In genomic region chr2:24918930-24919838, GRCm38 (mm10) we compare ENCODE assay signal across 8 mouse cellular contexts. TPM values are rescaled to one million over a fixed set of nuclear protein-coding genes. Genes with fewer than 3 reads are reported as not detected.
A peak's percentile ranks its signal among the peaks of the same experiment; 100 is the strongest.
DNase-seq lines count a peak whose midpoint lies in the region; ATAC-seq and TF ChIP-seq lines count a peak whose summit lies in the region.

Gene Ehmt1 (minus strand): TSS chr2:24919614.

- H3K27ac ChIP-seq in forebrain, embryonic 15.5 days (replicated peaks), result peak within 1 kb of the TSS; percentile 98

- WGBS in forebrain, embryonic 15.5 days, result under 1% methylated on average over 112 of the region's 112 CpGs
- WGBS in lung, adult 2 months, result 1% methylated on average over 108 of the region's 112 CpGs

- no peaks in the 10 kb centered on the region for H3K27me3 ChIP-seq in forebrain, embryonic 15.5 days

- intact Hi-C loops in heart, postnatal 25 days (cut with DNase I), result no loop called here

- no peaks in the 10 kb centered on the region for H3K9me3 ChIP-seq in forebrain, embryonic 15.5 days

- peak within 1 kb of the TSS; percentile 57 for H3K4me2 ChIP-seq in forebrain, embryonic 15.5 days (replicated peaks)

- H3K36me3 ChIP-seq in forebrain, embryonic 15.5 days, result no peaks in the 10 kb centered on the region

- peak; percentile 87 for DNase-seq in ES-CJ7 (ENCODE audit: low read depth, low spot score)
- peak; percentile 96 for DNase-seq in cerebellum, adult 11 months
- DNase-seq in heart, postnatal 25 days (ENCODE audit: low spot score), result peak; percentile 90
- peak; percentile 91 to 96 for DNase-seq in layer of hippocampus, adult 18-20 months (ENCODE audit: low spot score in 2 of 2)
- peak; percentile 90 for DNase-seq in lung, adult 2 months
- DNase-seq in thymus, adult 18-20 months, result peak; percentile 87 to 90

- ATAC-seq in forebrain, embryonic 15.5 days (replicated peaks), result peak; percentile 98
- peak; percentile 91 for ATAC-seq in neutrophil, adult 5-6 weeks (ENCODE audit: extremely low read depth, insufficient number of reproducible peaks, low FRiP score, poor library complexity, severe bottlenecking)

- TF ChIP-seq CTCF in lung, adult 2 months (IDR thresholded peaks at IDR 0.05; ENCODE audit: insufficient read depth, low read length), result no peak

- peaks cover 12% of the 10 kb centered on the region for H3K4me1 ChIP-seq in forebrain, embryonic 15.5 days
- peaks cover 5% of the 10 kb centered on the region; the same call in 1 of the 2 replicates for H3K4me1 ChIP-seq in lung, adult 2 months (ENCODE audit: control insufficient read depth, insufficient read depth, low read length)

- peak; percentile 86; the same call in 1 of the 2 replicates for TF ChIP-seq POLR2A in lung, adult 2 months (IDR thresholded peaks at IDR 0.05; ENCODE audit: borderline replicate concordance, extremely low read depth, low read depth, low read length)

- peak within 1 kb of the TSS; percentile 98 for H3K9ac ChIP-seq in forebrain, embryonic 15.5 days (replicated peaks)

- H3K4me3 ChIP-seq in forebrain, embryonic 15.5 days, result peak within 1 kb of the TSS; percentile 98
- peak within 1 kb of the TSS; percentile 97 for H3K4me3 ChIP-seq in lung, adult 2 months (replicated peaks; ENCODE audit: extremely low read depth, low read depth, low read length)

RNA-seq across cellular contexts. Expression of gene Ehmt1, which starts in this region (rescaled TPM):
- polyA plus RNA-seq in forebrain, embryonic 15.5 days (2015; fragmentation: Nextera tagmentation; extraction: Ambion mirVana), result 129 and 132 TPM in 2 replicates
- total RNA-seq in heart, postnatal 25 days (2021), result 10 to 100 TPM; 31.6 to 36.5 TPM
- 10 to 100 TPM; 53.3 to 58.8 TPM for total RNA-seq in layer of hippocampus, adult 18-20 months (2021)
- 41.3 and 57.3 TPM in 2 replicates for polyA plus RNA-seq in lung, adult 2 months (2012; rRNA removed)
- 109 and 118 TPM in 2 replicates for total RNA-seq in neutrophil, adult 5-6 weeks (2017)

Comparison
In these comparisons a context has a peak if more than half of its experiments do, and no peak if none do; other contexts are left out.
1. Peak in every context shown above with its lines: DNase-seq, ATAC-seq, H3K4me3 ChIP-seq and H3K27ac ChIP-seq.